Mouse (Mus musculus) right cerebral cortex, postnatal 14 days (tissue): ENCODE measurements around the gene Atp2b1.

Experiments used
- DNase-seq: peaks from one replicate; pipeline ENCODE4 v3.0.0; 2022

Gene Atp2b1

DNA sequence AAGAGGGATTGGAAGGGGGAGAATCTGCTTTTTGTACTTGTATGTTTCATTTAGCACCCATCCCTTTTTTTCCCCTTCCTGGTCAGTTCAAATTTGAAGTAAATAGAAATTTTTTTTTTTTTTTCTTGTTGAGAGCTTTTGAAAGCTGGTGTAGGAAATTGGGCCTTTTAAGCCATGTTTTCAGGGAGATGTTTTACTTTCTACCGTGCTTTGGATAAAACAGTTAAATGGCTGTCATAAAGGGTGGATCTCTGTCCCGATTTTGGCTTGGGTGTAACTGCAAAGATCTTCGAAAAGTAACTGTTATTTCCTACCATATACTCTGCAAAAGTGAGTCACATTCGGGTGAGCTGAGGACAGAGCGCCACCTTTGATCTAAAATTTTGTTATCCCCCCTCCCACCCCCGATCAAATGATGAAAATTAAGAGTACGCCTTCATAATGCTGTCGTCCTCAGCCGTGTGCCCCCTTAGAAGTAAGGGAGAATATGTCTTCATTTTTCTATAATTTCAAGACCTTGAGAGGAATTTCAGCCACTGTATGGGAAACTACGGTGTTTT lies 2.7 kb downstream of the Atp2b1 start:
- DNase-seq, result no peak

GRCm38 (mm10) chr10:98925081-98925480 lies 10.9 kb downstream of the Atp2b1 start:
- no peak for DNase-seq

GRCm38 (mm10) chr10:98926991-98927390 lies 12.8 kb downstream of the Atp2b1 start:
- DNase-seq, result no peak

DNA sequence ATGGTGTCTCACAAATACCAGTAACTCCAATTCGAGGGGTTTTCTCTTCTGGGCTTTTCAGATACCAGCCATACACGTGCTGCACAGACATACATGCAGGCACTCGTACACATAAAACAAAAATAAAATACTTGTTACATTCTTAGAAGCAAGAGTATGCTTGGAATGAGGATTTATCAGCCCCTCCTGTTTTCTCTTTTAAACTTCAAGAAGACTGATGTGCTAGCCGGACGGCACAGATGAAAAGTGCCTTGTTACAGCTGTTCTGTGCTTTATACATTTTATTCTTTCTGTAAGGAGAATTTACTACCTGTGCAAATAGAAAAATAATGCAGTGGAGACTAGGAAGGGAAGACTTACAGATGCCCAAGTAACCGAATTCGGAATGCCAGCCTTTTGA lies 15.2 kb downstream of the Atp2b1 start:
- no peak for DNase-seq

DNA sequence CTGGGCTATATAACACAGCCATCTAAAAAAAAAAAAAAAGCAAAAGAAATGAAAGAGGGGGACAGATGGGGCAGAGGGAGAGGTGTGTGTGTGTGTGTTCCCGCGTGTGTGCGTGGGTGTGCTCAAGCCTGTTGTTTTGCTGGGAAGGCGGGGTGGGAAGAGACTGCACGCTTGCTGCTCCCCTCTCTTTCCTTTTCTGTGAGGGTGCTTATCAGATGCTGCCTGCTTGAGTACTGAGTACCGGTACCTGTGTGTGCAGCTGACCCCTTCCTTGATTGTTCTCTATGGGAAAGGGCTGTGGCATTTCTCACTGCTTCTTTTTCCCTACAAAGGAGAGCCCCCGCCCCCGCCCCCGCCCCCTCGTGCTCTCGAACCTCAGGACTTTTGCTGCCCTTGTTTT lies 15.9 kb downstream of the Atp2b1 start:
- DNase-seq, result no peak

DNA sequence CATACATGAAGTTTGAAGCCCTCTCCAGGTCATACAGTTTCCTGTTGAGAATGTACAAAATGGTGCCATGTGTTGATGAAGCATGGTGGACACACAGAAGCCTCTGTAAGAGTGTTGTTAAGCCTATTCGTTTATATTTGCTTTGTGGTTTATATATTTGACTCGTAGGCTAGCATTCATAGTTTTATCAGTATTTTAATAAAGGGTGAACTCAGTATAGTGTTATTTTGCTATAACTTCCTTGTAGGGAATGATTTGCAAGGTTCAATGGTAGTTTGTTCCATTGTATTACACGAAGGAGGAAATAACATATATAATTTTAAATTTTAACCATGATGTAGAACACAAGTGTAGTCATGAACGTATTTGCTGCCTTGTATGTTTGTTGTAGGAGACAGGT lies 25.9 kb downstream of the Atp2b1 start:
- no peak for DNase-seq

DNA sequence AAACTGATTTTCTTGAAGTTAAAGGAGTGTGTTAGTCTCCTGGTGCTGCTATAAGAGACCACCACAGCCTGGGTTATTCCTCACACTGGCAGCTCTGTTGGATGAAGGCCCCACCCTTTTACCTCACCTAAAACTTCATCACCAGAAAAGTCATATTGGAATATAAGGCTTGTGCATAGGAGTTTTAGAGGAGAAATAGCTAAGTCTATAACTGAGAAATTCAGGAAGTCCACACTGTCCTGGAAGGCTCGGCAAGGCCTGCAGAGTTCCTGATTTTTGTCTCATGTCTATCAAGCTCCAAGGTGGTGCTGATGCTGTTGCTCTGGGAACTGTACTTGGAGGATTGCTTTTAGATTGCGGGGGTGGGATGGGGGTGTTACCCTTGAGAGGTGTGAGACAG lies 26.6 kb downstream of the Atp2b1 start:
- DNase-seq, result no peak

- no peak for DNase-seq
These were observed 27.8 kb downstream of the Atp2b1 start for GRCm38 (mm10) chr10:98941991-98942390.

GRCm38 (mm10) chr10:98942999-98943398 lies 28.8 kb downstream of the Atp2b1 start:
- DNase-seq, result no peak

DNA sequence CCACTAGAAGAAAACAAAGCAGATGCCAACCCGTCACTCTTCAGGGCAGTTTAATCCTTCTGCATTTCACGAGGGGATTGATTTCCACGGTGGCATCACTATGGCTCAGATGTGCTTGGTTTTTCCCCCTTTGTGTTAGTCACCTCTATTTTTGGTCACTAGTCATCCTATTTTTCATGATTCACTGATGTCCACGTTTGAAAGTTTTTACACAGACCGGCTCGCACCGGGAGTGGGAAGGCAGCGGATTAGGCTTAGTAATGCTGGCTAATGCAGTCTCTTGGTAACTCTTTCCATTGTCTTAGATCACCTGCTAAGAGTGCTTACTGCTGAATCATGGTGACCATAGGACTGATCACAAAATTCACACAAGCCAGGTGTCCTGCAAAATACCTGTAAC lies 29.7 kb downstream of the Atp2b1 start:
- DNase-seq, result no peak

DNA sequence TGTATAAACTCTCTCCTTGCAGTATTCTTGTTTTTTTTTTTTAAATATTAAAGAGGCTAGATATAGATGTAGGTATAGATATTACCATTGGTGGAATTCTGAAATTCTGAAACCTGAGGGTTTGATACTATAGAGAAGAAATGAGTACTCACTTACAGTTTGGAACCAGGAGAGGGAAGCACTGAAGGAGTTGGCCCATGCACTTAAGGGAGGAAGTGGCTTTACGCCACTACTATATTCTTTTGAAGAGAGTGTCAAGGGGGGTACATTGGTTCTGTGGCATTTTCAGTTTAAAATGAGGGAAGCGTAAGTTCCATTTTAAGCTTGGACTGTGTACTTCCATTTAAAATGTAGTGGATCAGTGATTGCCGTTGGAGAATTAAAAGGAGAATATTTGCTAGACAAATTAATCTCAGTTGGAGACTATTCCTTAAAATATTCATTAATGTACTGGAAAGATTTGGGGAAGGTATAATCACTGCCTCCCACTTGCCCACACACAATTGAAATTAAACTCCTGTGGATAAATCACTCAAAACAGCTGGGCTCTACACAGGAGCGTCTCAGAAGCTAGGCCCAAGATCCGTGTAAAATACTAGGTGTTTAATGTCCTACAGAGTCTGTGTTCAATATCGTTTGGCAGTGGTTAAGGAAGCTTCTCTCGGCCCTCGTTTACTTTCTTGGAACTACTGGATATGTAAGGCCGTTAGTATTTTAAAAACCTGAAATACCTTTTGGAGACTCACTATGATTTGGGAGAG lies 32.0 kb downstream of the Atp2b1 start:
- DNase-seq, result no peak

- no peak for DNase-seq
These were observed 33.0 kb downstream of the Atp2b1 start for GRCm38 (mm10) chr10:98947206-98947605.

GRCm38 (mm10) chr10:98948096-98948495 lies 33.9 kb downstream of the Atp2b1 start:
- no peak for DNase-seq

GRCm38 (mm10) chr10:98949750-98950149 lies 35.5 kb downstream of the Atp2b1 start:
- DNase-seq, result no peak

GRCm38 (mm10) chr10:98951286-98952270 lies 37.4 kb downstream of the Atp2b1 start:
- DNase-seq, result no peak

DNA sequence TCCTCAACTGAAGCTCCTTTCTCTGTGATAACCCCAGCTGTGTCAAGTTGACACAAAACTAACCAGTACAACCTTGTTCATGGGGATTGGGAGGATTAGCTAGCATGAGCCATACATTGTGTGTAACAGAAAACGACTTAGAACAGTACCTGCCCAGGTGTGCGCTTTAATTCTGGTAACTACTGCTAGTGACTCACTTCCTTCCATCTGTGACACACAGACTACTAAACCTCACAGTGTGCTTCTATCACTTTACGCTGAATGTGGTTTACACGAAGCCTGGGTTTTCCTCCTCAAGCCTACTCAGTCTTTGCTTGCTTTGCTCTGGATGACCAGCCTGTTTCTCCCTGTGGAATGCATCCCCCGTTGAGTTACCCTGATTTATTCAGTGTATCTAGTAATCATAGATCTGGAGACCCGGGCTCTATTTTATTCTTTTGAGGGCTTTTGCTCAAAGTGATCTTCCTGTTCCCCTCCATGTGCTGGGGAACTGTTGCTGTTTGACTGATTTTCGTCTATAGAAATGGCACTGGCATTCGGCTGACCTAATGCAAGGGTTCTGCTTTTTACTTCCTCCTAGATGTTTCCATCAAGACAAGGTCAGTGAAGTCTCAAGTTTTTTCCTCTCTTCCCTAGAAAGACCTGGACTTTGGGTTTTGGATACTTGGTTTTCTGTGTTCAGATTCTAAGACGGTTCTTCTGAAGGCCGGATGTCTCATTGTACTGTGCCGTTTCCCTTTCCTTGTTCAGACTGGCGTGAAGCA lies 40.2 kb downstream of the Atp2b1 start:
- DNase-seq, result no peak

DNA sequence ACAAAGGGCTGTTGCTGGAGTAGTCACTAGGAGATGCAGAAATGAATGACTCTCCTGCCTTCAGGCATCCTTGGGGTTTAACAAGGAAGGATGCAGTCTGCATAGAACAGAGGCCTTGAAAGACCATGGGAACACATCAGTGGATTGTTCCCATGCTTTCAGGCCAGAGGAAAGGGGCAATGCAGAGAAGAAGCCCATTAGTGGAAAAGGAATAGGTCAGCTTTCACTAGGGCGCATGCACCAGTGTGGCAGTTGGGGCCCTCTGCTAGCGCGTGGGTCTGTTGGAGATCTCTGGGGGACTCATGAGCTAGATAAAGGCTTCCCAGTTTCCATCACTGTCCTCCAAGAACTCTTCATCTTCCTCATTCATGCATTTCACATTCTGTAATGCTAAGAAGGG lies 41.9 kb downstream of the Atp2b1 start:
- DNase-seq, result no peak

DNA sequence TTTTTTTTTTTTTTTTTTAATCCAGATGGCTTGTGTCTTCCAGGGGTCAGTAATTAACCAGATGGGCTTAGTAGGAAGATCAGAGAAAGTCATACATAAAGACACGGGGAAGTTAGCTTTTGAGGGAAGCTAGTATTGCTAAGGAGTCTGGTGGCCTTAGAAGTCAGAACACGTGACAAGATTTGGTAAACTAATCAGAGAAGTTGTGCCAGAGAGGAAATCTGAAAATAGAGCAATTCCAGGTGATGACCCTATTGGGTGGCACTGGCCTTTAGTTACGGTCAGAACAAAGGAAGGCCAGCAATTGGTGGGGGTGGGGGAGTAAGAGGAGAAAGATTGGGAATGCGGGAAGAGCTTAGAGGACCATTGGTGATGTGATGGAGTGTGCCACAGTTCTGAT lies 44.5 kb downstream of the Atp2b1 start:
- DNase-seq, result no peak

GRCm38 (mm10) chr10:98959385-98959784 lies 45.2 kb downstream of the Atp2b1 start:
- DNase-seq, result peak; percentile 42

GRCm38 (mm10) chr10:98960911-98961310 lies 46.7 kb downstream of the Atp2b1 start:
- DNase-seq, result no peak

GRCm38 (mm10) chr10:98962092-98962491 lies 47.9 kb downstream of the Atp2b1 start:
- peak; percentile 52 for DNase-seq

GRCm38 (mm10) chr10:98966407-98967215 lies 52.4 kb downstream of the Atp2b1 start:
- DNase-seq, result no peak
